Comparison of ENCODE assay signal across 13 mouse cellular contexts in the genomic region with DNA sequence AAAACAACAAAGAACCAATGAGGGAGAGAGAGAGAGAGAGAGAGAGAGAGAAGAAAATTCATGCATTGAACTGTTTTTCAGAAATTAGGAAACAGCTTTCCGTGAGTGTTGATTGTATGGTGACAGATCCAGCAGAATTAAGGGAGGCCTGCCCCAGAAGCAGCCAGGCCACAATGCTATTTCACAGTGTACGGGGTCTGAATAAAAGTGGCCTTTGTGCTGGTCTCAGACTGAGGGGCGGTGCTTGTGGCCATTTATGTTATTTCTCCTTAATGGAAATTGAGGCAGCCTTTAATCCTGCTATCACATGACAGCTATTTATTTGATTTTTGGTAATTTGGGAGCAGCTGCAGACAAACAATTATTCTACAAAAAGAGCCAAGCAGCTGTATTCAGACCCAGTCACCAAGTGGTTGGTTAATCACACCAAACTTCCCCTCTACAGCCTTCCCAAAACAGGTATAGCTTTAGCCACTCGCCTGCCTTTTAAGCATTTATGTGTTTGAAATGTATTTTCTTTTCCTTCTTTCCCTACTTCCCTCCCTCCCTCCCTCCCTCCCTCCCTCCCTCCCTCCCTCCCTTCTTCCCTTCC. TPM values are rescaled to one million over a fixed set of nuclear protein-coding genes. Genes with fewer than 3 reads are reported as not detected.
DNase-seq lines count a peak whose midpoint lies in the region; ATAC-seq lines count a peak whose summit lies in the region.
"Had no signal": no experiment of that assay in that cellular context is flagged by ENCODE, and none has a peak within 500 bp of the region (broad histone marks: within the 10 kb centered on the region; RNA-seq: fewer than 3 reads in every experiment).

No protein-coding gene starts in this region.

- 76% methylated on average over 4 of the region's 4 CpGs for WGBS in heart, embryonic 12.5 days

- intact Hi-C loops in gastrocnemius, postnatal 36 days (cut with DNase I), result no loop called here

- peaks cover 37% of the 10 kb centered on the region for H3K4me1 ChIP-seq in heart, embryonic 12.5 days (replicated peaks)

- no peak for DNase-seq in heart, postnatal 4 days
- DNase-seq in retina, postnatal 1 day, result peak; percentile 25
- DNase-seq in retina, embryonic 14.5 days (ENCODE audit: low spot score), result no peak
- DNase-seq in forelimb bud, embryonic 11.5 days (ENCODE audit: low read depth, low spot score), result peak; percentile 36
- DNase-seq in ovary, adult 18-20 months (ENCODE audit: low spot score), result no peak
- DNase-seq in testis, postnatal 10 days (ENCODE audit: low spot score), result no peak
- DNase-seq in gastrocnemius, postnatal 36 days, result no peak
- DNase-seq: adrenal gland, adult 8-10 months; B cell, adult 2 months; cerebellum, postnatal 10 days; kidney, adult 8-10 months; lung, embryonic 14.5 days had no signal

- H3K27ac ChIP-seq in heart, embryonic 12.5 days (ENCODE audit: poor library complexity, severe bottlenecking), result peak overlapping the region; percentile 22

- no peaks in the 10 kb centered on the region for H3K27me3 ChIP-seq in heart, embryonic 12.5 days (replicated peaks)

- H3K4me3 ChIP-seq in heart, embryonic 12.5 days, result no peak overlapping the region

- H3K36me3 ChIP-seq in heart, embryonic 12.5 days, result no peaks in the 10 kb centered on the region

- no peak for ATAC-seq in heart, embryonic 12.5 days (ENCODE audit: insufficient number of reproducible peaks, low FRiP score)

- H3K9ac ChIP-seq in heart, embryonic 12.5 days, result no peak overlapping the region; the same call in 1 of the 2 replicates
- H3K9ac ChIP-seq: lung, embryonic 14.5 days had no signal

- no peak overlapping the region for H3K4me2 ChIP-seq in heart, embryonic 12.5 days
- H3K4me2 ChIP-seq: lung, embryonic 14.5 days had no signal

- H3K9me3 ChIP-seq in heart, embryonic 12.5 days (replicated peaks), result no peaks in the 10 kb centered on the region

RNA-seq across cellular contexts. Expression of gene Nrf1, which starts 31.2 kb away (rescaled TPM):
- polyA plus RNA-seq in heart, embryonic 12.5 days (2016; fragmentation: Nextera tagmentation; extraction: Ambion mirVana), result 35.0 and 38.0 TPM in 2 replicates
- 10 to 100 TPM; 25.7 to 33.2 TPM for total RNA-seq in heart, postnatal 4 days (2021)
- total RNA-seq in gastrocnemius, postnatal 36 days (2021), result 10 to 100 TPM in 1 of 2 experiments, 1 to 10 TPM in 1; 9.6 to 11.0 TPM

Comparison
In these comparisons a context has a peak if more than half of its experiments do, and no peak if none do; other contexts are left out.
1. DNase-seq: peak in retina, postnatal 1 day (single experiment) and forelimb bud, embryonic 11.5 days (single experiment); none in heart, postnatal 4 days (single experiment), retina, embryonic 14.5 days (single experiment), ovary, adult 18-20 months (single experiment), testis, postnatal 10 days (single experiment) and gastrocnemius, postnatal 36 days (0 of 2).